Mouse (Mus musculus) CH12.LX (cell line): Measurements from ENCODE around the gene Tktl1. TPM values are rescaled to one million over a fixed set of nuclear protein-coding genes. Genes with fewer than 3 reads are reported as not detected.

Experiments
- DNase-seq: peaks from one replicate; pipeline ENCODE4 v3.0.0-alpha.2; 2013; ENCODE audit errors: extremely low read depth
- H3K27ac ChIP-seq: 2 replicates; pipeline ENCODE4 v1.5.1; 2012; ENCODE audit warnings: low read depth, mild to moderate bottlenecking, control low read depth, moderate library complexity; ENCODE audit not compliant: insufficient read depth
- H3K27me3 ChIP-seq: replicated peaks from 2 replicates; pipeline ENCODE3; 2012; ENCODE audit warnings: inconsistent platforms
- H3K36me3 ChIP-seq, 2 experiments: replicated peaks in 1 of 2; 2 replicates each; pipeline versions ENCODE3 to v1.6.1; 2012; ENCODE audit warnings: inconsistent platforms in 1 of 2, low read length in 1 of 2, mild to moderate bottlenecking in 1 of 2, mixed read lengths in 1 of 2, moderate library complexity in 1 of 2; ENCODE audit not compliant: control insufficient read depth in 1 of 2, insufficient read depth in 1 of 2
- H3K4me1 ChIP-seq, 2 experiments: 2 replicates each; pipeline ENCODE4 v1.6.1; 2012; ENCODE audit warnings: inconsistent platforms in 1 of 2, moderate library complexity in 1 of 2; ENCODE audit not compliant: insufficient read depth in 2 of 2, control insufficient read depth in 1 of 2
- H3K4me2 ChIP-seq: 2 replicates; pipeline ENCODE4 v1.6.1; 2012; ENCODE audit warnings: low read depth, mild to moderate bottlenecking, control low read depth; ENCODE audit not compliant: poor library complexity, insufficient read depth, severe bottlenecking
- H3K4me3 ChIP-seq, 3 experiments: fragments of 150-350 bp in 1 of 3; sonication (generic) in 1 of 3; replicated peaks in 1 of 3; 2 replicates each; pipeline versions ENCODE3 to v1.5.1; 2011 to 2012; ENCODE audit warnings: low read depth in 2 of 3, low read length in 2 of 3, mild to moderate bottlenecking in 2 of 3, moderate library complexity in 2 of 3, control low read depth in 1 of 3, improper control_type of control experiment in 1 of 3, inconsistent platforms in 1 of 3, mixed read lengths in 1 of 3; ENCODE audit not compliant: poor library complexity in 1 of 3
- H3K79me2 ChIP-seq: replicated peaks from 2 replicates; pipeline ENCODE4 v1.6.1; 2012; ENCODE audit warnings: mild to moderate bottlenecking, moderate library complexity; ENCODE audit not compliant: control insufficient read depth, poor library complexity, insufficient read depth, severe bottlenecking; ENCODE audit errors: extremely low read depth
- H3K9ac ChIP-seq: 2 replicates; pipeline ENCODE4 v1.6.1; 2012; ENCODE audit warnings: low read depth, mild to moderate bottlenecking, control low read depth, moderate library complexity; ENCODE audit not compliant: insufficient read depth
- H3K9me3 ChIP-seq: replicated peaks from 2 replicates; pipeline ENCODE3; 2012; ENCODE audit warnings: low read length, inconsistent platforms, mixed read lengths
- E2F4 ChIP-seq: IDR thresholded peaks from 2 replicates; pipeline ENCODE4 v1.6.1; 2011; ENCODE audit warnings: low read depth, low read length, improper control_type of control experiment; ENCODE audit not compliant: insufficient replicate concordance
- dilution Hi-C: fragments of 300-500 bp; cut with MboI; formaldehyde crosslinking; loops from 2 replicates; pipeline ENCODE4 v1.14.3; 2020; ENCODE audit warnings: low sequenced_read_pairs; ENCODE audit not compliant: extremely low pct_unique_long_range_greater_than_20kb, extremely low pct_ligation_motif_present
- in situ Hi-C: fragments of 300-500 bp; cut with MboI; formaldehyde crosslinking; loops from 3 replicates; pipeline ENCODE4 v1.14.3; 2019; ENCODE audit warnings: low sequenced_read_pairs, low pct_ligation_motif_present, low pct_unique_long_range_greater_than_20kb, mixed read lengths
- polyA plus RNA-seq: library from polyadenylated mRNA; unstranded; fragments of >175 nt; gene quantifications from 2 replicates; pipeline ENCODE4 v1.2.1, GENCODE M21; 2012; ENCODE audit warnings: low read depth; ENCODE audit not compliant: insufficient read length
- total RNA-seq, 2 experiments: library from RNA; depleted of rRNA; stranded (reverse); fragments of 300-350 nt in 1 of 2; fragments of >200 nt in 1 of 2; gene quantifications; 2 replicates each; pipeline ENCODE4 v1.2.3; 2012 to 2014

Tktl1 gene
- total and polyA plus RNA-seq, 3 experiments = not detected

DNA sequence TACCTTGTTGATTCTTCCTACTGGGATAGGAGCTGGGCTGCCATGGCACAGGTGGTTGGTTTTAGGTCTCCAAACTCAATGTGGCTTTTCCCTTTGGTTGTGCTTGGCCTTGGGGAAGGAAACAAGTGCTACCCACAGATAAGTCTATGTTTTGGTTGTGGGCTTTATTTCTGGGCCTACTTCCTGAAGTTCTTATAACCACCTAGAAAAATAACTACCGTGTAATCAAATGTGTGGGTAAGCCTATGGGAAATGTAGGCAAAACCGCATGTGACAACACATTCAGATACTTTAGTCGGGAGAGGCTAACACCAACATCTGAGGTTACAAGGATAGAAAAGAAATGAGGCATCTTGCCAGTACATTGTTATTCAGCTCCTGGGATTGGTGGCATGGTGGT lies 80.7 kb downstream of the Tktl1 start:
- no peak overlapping the region for H3K27ac ChIP-seq
- no peak overlapping the region for H3K9ac ChIP-seq
- peaks cover 19 to 31% of the 10 kb centered on the region in 2 experiments for H3K36me3 ChIP-seq
- TF ChIP-seq E2F4 = no peak
- in situ Hi-C loops = no loop called here
- peaks cover 0 to 3% of the 10 kb centered on the region in 2 experiments; a peak in 1 of 4 replicates for H3K4me1 ChIP-seq
- H3K9me3 ChIP-seq = no peaks in the 10 kb centered on the region
- no peak for DNase-seq
- dilution Hi-C loops = no loop called here
- H3K79me2 ChIP-seq = peaks cover 10% of the 10 kb centered on the region; the same call in 1 of the 2 replicates
- no peak overlapping the region for H3K4me3 ChIP-seq
- H3K4me2 ChIP-seq = no peak overlapping the region
- no peaks in the 10 kb centered on the region for H3K27me3 ChIP-seq

Other genes with a start within 250 kb of the Tktl1 start
- 38.5 and 43.4 TPM in 2 replicates for gene Renbp, start 246.4 kb upstream of the Tktl1 start, total RNA-seq (2012; rRNA removed)
- gene Renbp, start 246.4 kb upstream of the Tktl1 start, total RNA-seq (2014; rRNA removed) = 24.7 and 25.2 TPM in 2 replicates
- gene Renbp, start 246.4 kb upstream of the Tktl1 start, polyA plus RNA-seq = 64.7 and 66.3 TPM in 2 replicates
- 58.5 and 61.6 TPM in 2 replicates for gene Hcfc1, start 210.9 kb upstream of the Tktl1 start, total RNA-seq (2012; rRNA removed)
- 32.9 and 37.6 TPM in 2 replicates for gene Hcfc1, start 210.9 kb upstream of the Tktl1 start, total RNA-seq (2014; rRNA removed)
- 78.1 and 98.2 TPM in 2 replicates for gene Hcfc1, start 210.9 kb upstream of the Tktl1 start, polyA plus RNA-seq
- 38.8 and 40.0 TPM in 2 replicates for gene Irak1, start 153.3 kb upstream of the Tktl1 start, total RNA-seq (2012; rRNA removed)
- 25.3 and 27.7 TPM in 2 replicates for gene Irak1, start 153.3 kb upstream of the Tktl1 start, total RNA-seq (2014; rRNA removed)
- gene Irak1, start 153.3 kb upstream of the Tktl1 start, polyA plus RNA-seq = 63.1 and 77.8 TPM in 2 replicates
- not detected in 2 replicates for gene Opn1mw, start 49.8 kb upstream of the Tktl1 start, total RNA-seq (2012; rRNA removed)
- not detected in 2 replicates for gene Opn1mw, start 49.8 kb upstream of the Tktl1 start, total RNA-seq (2014; rRNA removed)
- not detected in 2 replicates for gene Opn1mw, start 49.8 kb upstream of the Tktl1 start, polyA plus RNA-seq
- 12.0 and 12.3 TPM in 2 replicates for gene Mecp2, start 41.9 kb upstream of the Tktl1 start, total RNA-seq (2012; rRNA removed)
- 9.9 and 12.2 TPM in 2 replicates for gene Mecp2, start 41.9 kb upstream of the Tktl1 start, total RNA-seq (2014; rRNA removed)
- 12.0 and 15.5 TPM in 2 replicates for gene Mecp2, start 41.9 kb upstream of the Tktl1 start, polyA plus RNA-seq
- gene Tex28, start 9.4 kb upstream of the Tktl1 start, total RNA-seq (2012; rRNA removed) = not detected in 2 replicates
- not detected in 2 replicates for gene Tex28, start 9.4 kb upstream of the Tktl1 start, total RNA-seq (2014; rRNA removed)
- not detected in 2 replicates for gene Tex28, start 9.4 kb upstream of the Tktl1 start, polyA plus RNA-seq
- 78.7 and 82.4 TPM in 2 replicates for gene Flna, start 72.6 kb downstream of the Tktl1 start, total RNA-seq (2012; rRNA removed)
- gene Flna, start 72.6 kb downstream of the Tktl1 start, total RNA-seq (2014; rRNA removed) = 56.8 and 70.2 TPM in 2 replicates
- gene Flna, start 72.6 kb downstream of the Tktl1 start, polyA plus RNA-seq = 82.6 and 91.6 TPM in 2 replicates
- 65.4 and 65.6 TPM in 2 replicates for gene Emd, start 77.4 kb downstream of the Tktl1 start, total RNA-seq (2012; rRNA removed)
- gene Emd, start 77.4 kb downstream of the Tktl1 start, total RNA-seq (2014; rRNA removed) = 80.1 and 99.4 TPM in 2 replicates
- 73.8 and 132 TPM in 2 replicates for gene Emd, start 77.4 kb downstream of the Tktl1 start, polyA plus RNA-seq
- 3,647 and 3,697 TPM in 2 replicates for gene Rpl10, start 93.6 kb downstream of the Tktl1 start, total RNA-seq (2012; rRNA removed)
- 3,137 and 3,420 TPM in 2 replicates for gene Rpl10, start 93.6 kb downstream of the Tktl1 start, total RNA-seq (2014; rRNA removed)
- gene Rpl10, start 93.6 kb downstream of the Tktl1 start, polyA plus RNA-seq = 200 and 459 TPM in 2 replicates
- gene Taz, start 104.7 kb downstream of the Tktl1 start, total RNA-seq (2012; rRNA removed) = 31.9 and 40.4 TPM in 2 replicates
- 29.2 and 31.6 TPM in 2 replicates for gene Taz, start 104.7 kb downstream of the Tktl1 start, total RNA-seq (2014; rRNA removed)
- 25.6 and 29.0 TPM in 2 replicates for gene Taz, start 104.7 kb downstream of the Tktl1 start, polyA plus RNA-seq
- 3.4 and 4.7 TPM in 2 replicates for gene Dnase1l1, start 105.1 kb downstream of the Tktl1 start, total RNA-seq (2012; rRNA removed)
- gene Dnase1l1, start 105.1 kb downstream of the Tktl1 start, total RNA-seq (2014; rRNA removed) = 3.8 and 5.1 TPM in 2 replicates
- 4.3 and 4.6 TPM in 2 replicates for gene Dnase1l1, start 105.1 kb downstream of the Tktl1 start, polyA plus RNA-seq
- gene Atp6ap1, start 119.8 kb downstream of the Tktl1 start, total RNA-seq (2012; rRNA removed) = 47.2 and 53.8 TPM in 2 replicates
- gene Atp6ap1, start 119.8 kb downstream of the Tktl1 start, total RNA-seq (2014; rRNA removed) = 52.8 and 53.3 TPM in 2 replicates
- 61.3 and 66.4 TPM in 2 replicates for gene Atp6ap1, start 119.8 kb downstream of the Tktl1 start, polyA plus RNA-seq
- gene Gdi1, start 127.7 kb downstream of the Tktl1 start, total RNA-seq (2012; rRNA removed) = 29.6 and 42.7 TPM in 2 replicates
- gene Gdi1, start 127.7 kb downstream of the Tktl1 start, total RNA-seq (2014; rRNA removed) = 32.4 and 37.0 TPM in 2 replicates
- gene Gdi1, start 127.7 kb downstream of the Tktl1 start, polyA plus RNA-seq = 60.8 and 66.5 TPM in 2 replicates
- gene Fam50a, start 135.8 kb downstream of the Tktl1 start, total RNA-seq (2012; rRNA removed) = 26.4 and 30.4 TPM in 2 replicates
- 8.3 TPM in 2 replicates for gene Fam50a, start 135.8 kb downstream of the Tktl1 start, total RNA-seq (2014; rRNA removed)
- gene Fam50a, start 135.8 kb downstream of the Tktl1 start, polyA plus RNA-seq = 47.0 and 58.4 TPM in 2 replicates
- 2.6 and 4.9 TPM in 2 replicates for gene Plxna3, start 151.8 kb downstream of the Tktl1 start, total RNA-seq (2012; rRNA removed)
- gene Plxna3, start 151.8 kb downstream of the Tktl1 start, total RNA-seq (2014; rRNA removed) = 1.4 and 2.0 TPM in 2 replicates
- gene Plxna3, start 151.8 kb downstream of the Tktl1 start, polyA plus RNA-seq = 4.1 and 5.0 TPM in 2 replicates
- gene Lage3, start 176.4 kb downstream of the Tktl1 start, total RNA-seq (2012; rRNA removed) = 57.9 and 68.6 TPM in 2 replicates
- 102 and 118 TPM in 2 replicates for gene Lage3, start 176.4 kb downstream of the Tktl1 start, total RNA-seq (2014; rRNA removed)
- 56.8 and 67.4 TPM in 2 replicates for gene Lage3, start 176.4 kb downstream of the Tktl1 start, polyA plus RNA-seq
- 12.7 and 18.8 TPM in 2 replicates for gene Ubl4a, start 196.0 kb downstream of the Tktl1 start, total RNA-seq (2012; rRNA removed)
- 17.6 and 19.3 TPM in 2 replicates for gene Ubl4a, start 196.0 kb downstream of the Tktl1 start, total RNA-seq (2014; rRNA removed)
- 39.2 and 39.3 TPM in 2 replicates for gene Ubl4a, start 196.0 kb downstream of the Tktl1 start, polyA plus RNA-seq
- gene Slc10a3, start 196.1 kb downstream of the Tktl1 start, total RNA-seq (2012; rRNA removed) = 7.4 and 11.6 TPM in 2 replicates
- gene Slc10a3, start 196.1 kb downstream of the Tktl1 start, total RNA-seq (2014; rRNA removed) = 14.1 and 14.7 TPM in 2 replicates
- gene Slc10a3, start 196.1 kb downstream of the Tktl1 start, polyA plus RNA-seq = 11.2 and 12.0 TPM in 2 replicates
- gene Fam3a, start 216.0 kb downstream of the Tktl1 start, total RNA-seq (2012; rRNA removed) = 8.7 and 12.5 TPM in 2 replicates
- gene Fam3a, start 216.0 kb downstream of the Tktl1 start, total RNA-seq (2014; rRNA removed) = 7.1 and 7.7 TPM in 2 replicates
- 8.3 and 12.3 TPM in 2 replicates for gene Fam3a, start 216.0 kb downstream of the Tktl1 start, polyA plus RNA-seq
- gene Ikbkg, start 216.0 kb downstream of the Tktl1 start, total RNA-seq (2012; rRNA removed) = 37.9 and 40.6 TPM in 2 replicates
- 25.0 and 26.4 TPM in 2 replicates for gene Ikbkg, start 216.0 kb downstream of the Tktl1 start, total RNA-seq (2014; rRNA removed)
- gene Ikbkg, start 216.0 kb downstream of the Tktl1 start, polyA plus RNA-seq = 20.5 and 28.3 TPM in 2 replicates